ENCODE assay signal across 21 mouse cellular contexts in genomic region chr12:104178577-104178976, GRCm38 (mm10). TPM values are rescaled to one million over a fixed set of nuclear protein-coding genes. Genes with fewer than 3 reads are reported as not detected.
DNase-seq lines count a peak whose midpoint lies in the region; ATAC-seq and TF ChIP-seq lines count a peak whose summit lies in the region.
"Had no signal": no experiment of that assay in that cellular context is flagged by ENCODE, and none has a peak within 500 bp of the region (broad histone marks: within the 10 kb centered on the region; RNA-seq: fewer than 3 reads in every experiment).

No protein-coding gene starts in this region.

- no peaks in the 10 kb centered on the region for H3K4me1 ChIP-seq in kidney, postnatal 0 days (replicated peaks; ENCODE audit: insufficient read depth, low read length)
- peaks cover 28% of the 10 kb centered on the region for H3K4me1 ChIP-seq in heart, embryonic 13.5 days
- H3K4me1 ChIP-seq in midbrain, postnatal 0 days (ENCODE audit: insufficient read depth, low read length): no peaks in the 10 kb centered on the region
- H3K4me1 ChIP-seq: embryonic facial prominence, embryonic 12.5 days; neural tube, embryonic 15.5 days had no signal

- TF ChIP-seq CTCF in kidney, postnatal 0 days (IDR thresholded peaks at IDR 0.05; ENCODE audit: low read depth): no peak
- no peak for TF ChIP-seq CTCF in midbrain, postnatal 0 days (IDR thresholded peaks at IDR 0.05)

- no peak overlapping the region for H3K9ac ChIP-seq in kidney, postnatal 0 days (ENCODE audit: low read depth, low read length)
- no peak overlapping the region for H3K9ac ChIP-seq in heart, embryonic 13.5 days
- no peak overlapping the region for H3K9ac ChIP-seq in midbrain, postnatal 0 days (replicated peaks; ENCODE audit: low read length, poor library complexity, severe bottlenecking)
- H3K9ac ChIP-seq: embryonic facial prominence, embryonic 12.5 days; hindbrain, embryonic 14.5 days; neural tube, embryonic 15.5 days had no signal

- H3K4me3 ChIP-seq in kidney, postnatal 0 days (replicated peaks; ENCODE audit: low read depth, low read length): no peak overlapping the region
- H3K4me3 ChIP-seq in heart, embryonic 13.5 days: no peak overlapping the region
- H3K4me3 ChIP-seq in midbrain, postnatal 0 days (ENCODE audit: low read depth, low read length): no peak overlapping the region
- H3K4me3 ChIP-seq: embryonic facial prominence, embryonic 12.5 days; neural tube, embryonic 15.5 days had no signal

- H3K4me2 ChIP-seq in kidney, postnatal 0 days (ENCODE audit: low read length): no peak overlapping the region
- H3K4me2 ChIP-seq in heart, embryonic 13.5 days: no peak overlapping the region
- H3K4me2 ChIP-seq in midbrain, postnatal 0 days (ENCODE audit: low read depth, low read length, poor library complexity, severe bottlenecking): no peak overlapping the region
- H3K4me2 ChIP-seq: embryonic facial prominence, embryonic 12.5 days; hindbrain, embryonic 14.5 days; neural tube, embryonic 15.5 days had no signal

- H3K36me3 ChIP-seq in kidney, postnatal 0 days (ENCODE audit: insufficient read depth, low read length): no peaks in the 10 kb centered on the region
- H3K36me3 ChIP-seq in heart, embryonic 13.5 days: no peaks in the 10 kb centered on the region
- no peaks in the 10 kb centered on the region for H3K36me3 ChIP-seq in midbrain, postnatal 0 days (ENCODE audit: insufficient read depth, low read length)
- H3K36me3 ChIP-seq: embryonic facial prominence, embryonic 12.5 days; neural tube, embryonic 15.5 days had no signal

- no peak for ATAC-seq in kidney, postnatal 0 days (replicated peaks; ENCODE audit: low FRiP score, low read depth)
- peak; percentile 47; the same call in 1 of the 2 replicates for ATAC-seq in heart, embryonic 13.5 days (ENCODE audit: extremely low read depth, insufficient number of reproducible peaks, low FRiP score, low TSS enrichment)
- no peak for ATAC-seq in midbrain, postnatal 0 days (ENCODE audit: low FRiP score)
- ATAC-seq: CD4-positive, CD25-positive, alpha-beta regulatory T cell, adult 4 months; intestine, postnatal 0 days had no signal

- H3K9me3 ChIP-seq in kidney, postnatal 0 days (replicated peaks; ENCODE audit: low read length): no peaks in the 10 kb centered on the region
- no peaks in the 10 kb centered on the region for H3K9me3 ChIP-seq in heart, embryonic 13.5 days
- H3K9me3 ChIP-seq in midbrain, postnatal 0 days (ENCODE audit: low read length): no peaks in the 10 kb centered on the region
- H3K9me3 ChIP-seq: embryonic facial prominence, embryonic 12.5 days; neural tube, embryonic 15.5 days had no signal

- no peak overlapping the region for H3K27ac ChIP-seq in kidney, postnatal 0 days
- H3K27ac ChIP-seq in heart, embryonic 13.5 days (replicated peaks): 0 out of 2 replicates have a peak overlapping the region, but pooled peaks have one; percentile 34
- no peak overlapping the region for H3K27ac ChIP-seq in midbrain, postnatal 0 days (ENCODE audit: low read depth, low read length)
- H3K27ac ChIP-seq: embryonic facial prominence, embryonic 12.5 days; hindbrain, embryonic 14.5 days; neural tube, embryonic 15.5 days had no signal

- peak; percentile 7 for DNase-seq in kidney, postnatal 0 days (ENCODE audit: low spot score)
- DNase-seq in kidney, adult 18-20 months: no peak
- DNase-seq in 3T3-L1 (ENCODE audit: low read depth, low spot score) (peak; percentile 32), NIH3T3 (ENCODE audit: low read depth) (peak; percentile 9)
- DNase-seq in embryo, embryonic 10 days (ENCODE audit: low spot score): no peak
- no peak for DNase-seq in embryo, embryonic 11 days
- no peak for DNase-seq in midbrain, postnatal 0 days (ENCODE audit: low spot score)
- DNase-seq: adrenal gland, postnatal 14 days; cerebellum, adult 9-10 months; gastrocnemius, postnatal 25 days; layer of hippocampus, adult 9-11 months; retina, postnatal 1 day had no signal

- H3K27me3 ChIP-seq in kidney, postnatal 0 days (ENCODE audit: insufficient read depth, low read length): no peaks in the 10 kb centered on the region
- H3K27me3 ChIP-seq in heart, embryonic 13.5 days (replicated peaks): peaks cover 43% of the 10 kb centered on the region
- H3K27me3 ChIP-seq in midbrain, postnatal 0 days (ENCODE audit: insufficient read depth, low read length): no peaks in the 10 kb centered on the region
- H3K27me3 ChIP-seq: embryonic facial prominence, embryonic 12.5 days; neural tube, embryonic 15.5 days had no signal

RNA-seq across cellular contexts. Expression of gene Serpina3c, which starts 24.9 kb away (rescaled TPM):
- polyA plus RNA-seq in kidney, postnatal 0 days (2015; fragmentation: Nextera tagmentation; extraction: Ambion mirVana): 0.08 TPM in 1 of 2 replicates, not detected in the other
- polyA plus RNA-seq in heart, embryonic 13.5 days (2015; fragmentation: Nextera tagmentation; extraction: Ambion mirVana): 0.13 TPM in 1 of 2 replicates, not detected in the other
- total RNA-seq in midbrain, postnatal 0 days (2014; rRNA removed): not detected in 2 replicates
- polyA plus RNA-seq in midbrain, postnatal 0 days (2015; fragmentation: Nextera tagmentation; extraction: Ambion mirVana): not detected in 2 replicates
- total RNA-seq: megakaryocyte-erythroid progenitor cell, adult 5-6 weeks; MEL had no signal
- polyA plus RNA-seq: CD4-positive, CD25-positive, alpha-beta regulatory T cell, adult 4 months; embryonic facial prominence, embryonic 12.5 days; hindbrain, embryonic 14.5 days; intestine, postnatal 0 days; neural tube, embryonic 15.5 days had no signal

RNA-seq across cellular contexts. Expression of gene Serpina3f, which starts 35.8 kb away (rescaled TPM):
- polyA plus RNA-seq in kidney, postnatal 0 days (2015; fragmentation: Nextera tagmentation; extraction: Ambion mirVana): 0.12 and 0.23 TPM in 2 replicates
- 0.06 TPM in 1 of 2 replicates, not detected in the other for polyA plus RNA-seq in heart, embryonic 13.5 days (2015; fragmentation: Nextera tagmentation; extraction: Ambion mirVana)
- total RNA-seq in midbrain, postnatal 0 days (2014; rRNA removed): 0.55 TPM in 1 of 2 replicates, not detected in the other
- polyA plus RNA-seq in midbrain, postnatal 0 days (2015; fragmentation: Nextera tagmentation; extraction: Ambion mirVana): 0.07 and 0.15 TPM in 2 replicates
- total RNA-seq: gastrocnemius, postnatal 25 days; MEL had no signal

RNA-seq across cellular contexts. Expression of gene Serpina3b, which starts 50.8 kb away (rescaled TPM):
- not detected in 2 replicates for polyA plus RNA-seq in kidney, postnatal 0 days (2015; fragmentation: Nextera tagmentation; extraction: Ambion mirVana)
- 0.11 and 0.16 TPM in 2 replicates for polyA plus RNA-seq in heart, embryonic 13.5 days (2015; fragmentation: Nextera tagmentation; extraction: Ambion mirVana)
- total RNA-seq in midbrain, postnatal 0 days (2014; rRNA removed): not detected in 2 replicates
- not detected in 2 replicates for polyA plus RNA-seq in midbrain, postnatal 0 days (2015; fragmentation: Nextera tagmentation; extraction: Ambion mirVana)
- total RNA-seq: gastrocnemius, postnatal 25 days; megakaryocyte-erythroid progenitor cell, adult 5-6 weeks; MEL had no signal
- polyA plus RNA-seq: CD4-positive, CD25-positive, alpha-beta regulatory T cell, adult 4 months; embryonic facial prominence, embryonic 12.5 days; hindbrain, embryonic 14.5 days; intestine, postnatal 0 days; lung, embryonic 16.5 days; neural tube, embryonic 15.5 days had no signal

RNA-seq across cellular contexts. Expression of gene Serpina3g, which starts 57.5 kb away (rescaled TPM):
- 37.8 and 38.8 TPM in 2 replicates for polyA plus RNA-seq in kidney, postnatal 0 days (2015; fragmentation: Nextera tagmentation; extraction: Ambion mirVana)
- 2.7 and 2.8 TPM in 2 replicates for polyA plus RNA-seq in heart, embryonic 13.5 days (2015; fragmentation: Nextera tagmentation; extraction: Ambion mirVana)
- total RNA-seq in midbrain, postnatal 0 days (2014; rRNA removed): 0.77 and 1.2 TPM in 2 replicates
- 0.83 and 1.4 TPM in 2 replicates for polyA plus RNA-seq in midbrain, postnatal 0 days (2015; fragmentation: Nextera tagmentation; extraction: Ambion mirVana)
- total RNA-seq: gastrocnemius, postnatal 25 days had no signal

Comparison
In these comparisons a context has a peak if more than half of its experiments do, and no peak if none do; other contexts are left out.
1. DNase-seq: peak in kidney, postnatal 0 days (single experiment), 3T3-L1 (single experiment) and NIH3T3 (single experiment); none in kidney, adult 18-20 months (single experiment), embryo, embryonic 10 days (single experiment), embryo, embryonic 11 days (single experiment) and midbrain, postnatal 0 days (single experiment).